Mouse (Mus musculus): ENCODE measurements around the gene Slc7a1. TPM values are rescaled to one million over a fixed set of nuclear protein-coding genes. Genes with fewer than 3 reads are reported as not detected.
A peak's percentile ranks its signal among the peaks of the same experiment; 100 is the strongest.

The Slc7a1 gene
- total and polyA plus RNA-seq, 3 experiments, result 64.1 to 133 (median 80.9) TPM

- TF ChIP-seq MEF2A (IDR thresholded peaks at IDR 0.05; ENCODE audit: extremely low read depth, insufficient replicate concordance, low read depth, low read length, poor library complexity, severe bottlenecking), result no peak
- TF ChIP-seq SIN3A (IDR thresholded peaks at IDR 0.05; ENCODE audit: low read length), result no peak
- no peak for TF ChIP-seq RCOR1 (IDR thresholded peaks at IDR 0.05; ENCODE audit: low read depth, low read length)
- no peak for TF ChIP-seq CHD2 (IDR thresholded peaks at IDR 0.05; ENCODE audit: low read length)
Measured at GRCm38 (mm10) chr5:148402641-148403040, 2.9 kb upstream of the Slc7a1 start (continued).

DNA sequence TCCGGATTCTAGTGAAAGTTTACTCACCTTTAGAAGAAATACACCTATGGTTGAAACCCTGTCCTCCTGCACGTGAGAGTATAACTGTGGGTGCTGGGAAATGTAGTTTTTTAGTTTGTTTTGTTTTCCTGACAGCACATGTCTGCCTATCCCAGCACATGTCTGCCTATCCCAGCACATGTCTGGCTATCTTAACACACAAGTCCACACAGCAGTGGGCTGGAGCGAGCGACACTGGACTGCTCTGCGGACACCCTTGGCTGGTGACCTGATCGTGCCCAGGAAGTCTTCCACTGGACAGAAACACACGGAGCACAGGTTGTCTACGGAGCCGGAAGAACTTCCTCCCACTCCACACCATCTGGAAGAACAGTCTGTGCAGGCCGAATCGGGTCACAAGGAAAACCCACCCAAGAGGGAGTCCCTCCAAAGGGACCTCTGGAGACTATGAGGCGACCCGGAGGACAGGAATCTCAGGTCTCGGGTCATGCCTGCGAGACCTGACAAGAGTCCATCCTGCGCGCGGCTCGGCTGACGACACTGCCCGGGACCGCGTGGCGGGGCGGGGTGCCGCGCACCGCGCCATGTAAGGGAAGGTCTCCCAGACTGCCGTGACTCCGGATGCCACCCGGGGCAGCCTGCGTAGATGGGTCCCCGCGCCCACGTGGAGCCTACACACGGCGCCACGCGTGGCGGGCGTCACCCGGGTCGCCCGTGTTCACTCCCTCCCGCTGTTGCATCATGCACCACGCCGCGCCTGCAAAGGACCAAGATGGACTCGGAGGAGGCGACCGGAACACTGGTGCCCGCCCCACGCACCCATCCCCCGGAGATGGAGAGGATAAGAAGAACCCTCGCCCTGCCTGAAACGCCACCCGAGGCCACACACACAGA, 691 bp downstream of the Slc7a1 start:
- Histone ChIP-seq H3K36me3 (ENCODE audit: control insufficient read depth in 1 of 2, insufficient read depth in 2 of 2, low read length in 2 of 2) (peaks cover 11 to 25% of the 10 kb centered on the region in 2 experiments), H3K9me3 (replicated peaks; ENCODE audit: insufficient read depth, low read length) (no peaks in the 10 kb centered on the region), H3K27ac (ENCODE audit: control insufficient read depth, low read depth, low read length) (peak overlapping the region; percentile 83), H3K4me1 (ENCODE audit: control insufficient read depth in 1 of 2, insufficient read depth in 2 of 2, low read length in 2 of 2) (peaks cover 8 to 15% of the 10 kb centered on the region in 2 experiments; a peak in 3 of 4 replicates), H3K4me3 (ENCODE audit: control insufficient read depth in 1 of 2, insufficient read depth in 1 of 2, low read depth in 2 of 2, low read length in 2 of 2) (peak overlapping the region; percentile 72 to 99), H3K27me3 (ENCODE audit: control insufficient read depth in 1 of 2, insufficient read depth in 2 of 2, low read length in 2 of 2) (no peaks in the 10 kb centered on the region), H3K9ac (ENCODE audit: control insufficient read depth, low read depth, low read length, poor library complexity, severe bottlenecking) (peak overlapping the region; percentile 87), H3K79me2 (ENCODE audit: control insufficient read depth, insufficient read depth, low read length, poor library complexity) (peaks cover 54% of the 10 kb centered on the region)
- DNase-seq (ENCODE audit: low read depth, low spot score), result peak; percentile 83
- TF ChIP-seq ETS1 (IDR thresholded peaks at IDR 0.05; ENCODE audit: low read depth, low read length), result no peak; the same call in none of the 2 replicates
- peak; percentile 95 for TF ChIP-seq MAX (IDR thresholded peaks at IDR 0.05; ENCODE audit: low read length)
- peak; percentile 54 for TF ChIP-seq KAT2A (conservative IDR thresholded peaks at IDR 0.05; ENCODE audit: low read depth, low read length)
- TF ChIP-seq MYB (IDR thresholded peaks at IDR 0.05; ENCODE audit: low read depth, low read length), result no peak
- TF ChIP-seq TAL1 (IDR thresholded peaks at IDR 0.05; ENCODE audit: low read length), result peak; percentile 22; the same call in 1 of the 2 replicates
- TF ChIP-seq RAD21 (IDR thresholded peaks at IDR 0.05; ENCODE audit: low read depth, low read length), result no peak
- no peak; a peak in 2 of 4 replicates for TF ChIP-seq EP300 (IDR thresholded peaks at IDR 0.05; ENCODE audit: low read depth in 1 of 2, low read length in 2 of 2)
- TF ChIP-seq ELF1 (IDR thresholded peaks at IDR 0.05; ENCODE audit: low read depth, low read length), result peak; percentile 41; the same call in 1 of the 2 replicates
- TF ChIP-seq JUND (IDR thresholded peaks at IDR 0.05; ENCODE audit: low read depth, low read length), result no peak
- TF ChIP-seq UBTF (IDR thresholded peaks at IDR 0.05; ENCODE audit: borderline replicate concordance, insufficient read depth, low read depth, low read length), result no peak
- peak; percentile 73; the same call in 1 of the 2 replicates for TF ChIP-seq USF1 (IDR thresholded peaks at IDR 0.05; ENCODE audit: low read depth, low read length)
- peak; percentile 98 for TF ChIP-seq MYC (IDR thresholded peaks at IDR 0.05; ENCODE audit: low read depth, low read length)
- peak; percentile 95 for TF ChIP-seq BHLHE40 (IDR thresholded peaks at IDR 0.05; ENCODE audit: borderline replicate concordance, low read depth, low read length)
- TF ChIP-seq ZC3H11A (IDR thresholded peaks at IDR 0.05; ENCODE audit: low read depth, low read length), result no peak
- TF ChIP-seq SIN3A (IDR thresholded peaks at IDR 0.05; ENCODE audit: low read length), result peak; percentile 97
- 0 out of 2 replicates have a peak, but pooled peaks have one; percentile 22 for TF ChIP-seq MAFK (IDR thresholded peaks at IDR 0.05; ENCODE audit: borderline replicate concordance, low read depth, low read length)
- peak; percentile 85 for TF ChIP-seq HCFC1 (IDR thresholded peaks at IDR 0.05; ENCODE audit: low read depth, low read length)
- TF ChIP-seq MXI1 (IDR thresholded peaks at IDR 0.05; ENCODE audit: low read depth, low read length), result peak; percentile 99
- peak; percentile 32; the same call in 1 of the 2 replicates for TF ChIP-seq NRF1 (IDR thresholded peaks at IDR 0.05; ENCODE audit: insufficient read depth, low read depth, low read length, poor library complexity, severe bottlenecking)
- peak; percentile 66; the same call in 1 of the 2 replicates for TF ChIP-seq E2F4 (IDR thresholded peaks at IDR 0.05; ENCODE audit: borderline replicate concordance, low read depth, low read length)
- TF ChIP-seq MEF2A (IDR thresholded peaks at IDR 0.05; ENCODE audit: extremely low read depth, insufficient replicate concordance, low read depth, low read length, poor library complexity, severe bottlenecking), result no peak
- TF ChIP-seq MAZ (IDR thresholded peaks at IDR 0.05; ENCODE audit: low read depth, low read length), result 0 out of 2 replicates have a peak, but pooled peaks have one; percentile 40
- 0 out of 2 replicates have a peak, but pooled peaks have one; percentile 16 for TF ChIP-seq SMC3 (IDR thresholded peaks at IDR 0.05; ENCODE audit: low read depth, low read length)
- TF ChIP-seq CHD1 (IDR thresholded peaks at IDR 0.05; ENCODE audit: low read depth, low read length), result peak; percentile 82
- 0 out of 2 replicates have a peak, but pooled peaks have one; percentile 5 for TF ChIP-seq TCF12 (IDR thresholded peaks at IDR 0.05; ENCODE audit: low read depth, low read length)
- no peak for TF ChIP-seq TBP (IDR thresholded peaks at IDR 0.05; ENCODE audit: low read depth, low read length)

Measured in MEL (cell line).